Mouse (Mus musculus) lung, embryonic 14.5 days (tissue): ENCODE data around the gene Pltp. TPM values are rescaled to one million over a fixed set of nuclear protein-coding genes. Genes with fewer than 3 reads are reported as not detected.
"Not testable (repeated sequence)": the region's sequence is repeated elsewhere in the genome, so short reads cannot be mapped to it uniquely, and the experiment has no call there.

Experiments used
- ATAC-seq: fragments of 200-750 bp; cut with Nextera tagmentation; 2 replicates; pipeline ENCODE4 v1.8.0; 2017; ENCODE audit warnings: mild to moderate bottlenecking, moderate TSS enrichment, moderate library complexity; ENCODE audit not compliant: insufficient read depth
- DNase-seq: peaks from one replicate; pipeline ENCODE4 v3.0.0-alpha.2; 2015
- H3K27ac ChIP-seq: fragments of 300-500 bp; sonication (generic); 2 replicates; pipeline ENCODE4 v1.5.1; 2014; ENCODE audit warnings: low read depth, mild to moderate bottlenecking, moderate library complexity
- H3K27me3 ChIP-seq: fragments of 300-500 bp; sonication (generic); 2 replicates; pipeline ENCODE4 v1.6.1; 2014; ENCODE audit warnings: low read length, control low read depth; ENCODE audit not compliant: insufficient read depth
- H3K36me3 ChIP-seq: fragments of 300-500 bp; sonication (generic); 2 replicates; pipeline ENCODE4 v1.6.1; 2014; ENCODE audit warnings: control low read depth; ENCODE audit not compliant: insufficient read depth
- H3K4me1 ChIP-seq: fragments of 300-500 bp; sonication (generic); 2 replicates; pipeline ENCODE4 v1.6.1; 2014; ENCODE audit warnings: antibody characterized with exemption, control low read depth; ENCODE audit not compliant: insufficient read depth
- H3K4me2 ChIP-seq: fragments of 300-500 bp; sonication (generic); 2 replicates; pipeline ENCODE4 v1.6.1; 2014; ENCODE audit warnings: mild to moderate bottlenecking
- H3K4me3 ChIP-seq: fragments of 300-500 bp; sonication (generic); 2 replicates; pipeline ENCODE4 v1.5.1; 2014; ENCODE audit warnings: low read depth, low read length
- H3K9ac ChIP-seq: fragments of 300-500 bp; sonication (generic); 2 replicates; pipeline ENCODE4 v1.6.1; 2014
- H3K9me3 ChIP-seq: fragments of 300-500 bp; sonication (generic); 2 replicates; pipeline ENCODE4 v1.6.1; 2016; ENCODE audit warnings: low read depth, low read length, control low read depth
- CTCF ChIP-seq: IDR thresholded peaks from 2 replicates; pipeline ENCODE4 v1.5.1; 2016; ENCODE audit warnings: antibody characterized with exemption, low read depth
- WGBS: fragments of 180-500 bp; shearing (Covaris S2); extraction: QIAGEN DNeasy Blood & Tissue Kit; methylation state at CpG from one replicate; pipeline ENCODE4 v1.1.7; 2014; 5-methylcytosine and 5-hydroxymethylcytosine counted together
- polyA plus RNA-seq: library from polyadenylated mRNA; unstranded; fragments of >200 nt; fragmentation: Nextera tagmentation; extraction: Ambion mirVana; gene quantifications from 2 replicates; pipeline ENCODE4 v1.2.1, GENCODE M21; 2014

The Pltp gene
- polyA plus RNA-seq, 1 experiment from 2014 or later: 126 TPM

- TF ChIP-seq CTCF: no peak
- no peak for ATAC-seq
- Histone ChIP-seq H3K9me3 (peaks cover 5% of the 10 kb centered on the region; the same call in 1 of the 2 replicates), H3K4me3 (no peak overlapping the region), H3K4me1 (peaks cover 5% of the 10 kb centered on the region; the same call in 1 of the 2 replicates), H3K36me3 (no peaks in the 10 kb centered on the region), H3K9ac (no peak overlapping the region), H3K27ac (no peak overlapping the region), H3K27me3 (no peaks in the 10 kb centered on the region), H3K4me2 (no peak overlapping the region)
- no peak for DNase-seq
- WGBS: 60% methylated on average over 6 of the region's 6 CpGs
Observed at GRCm38 (mm10) chr2:164871602-164872303, 14.2 kb upstream of the Pltp start.

DNA sequence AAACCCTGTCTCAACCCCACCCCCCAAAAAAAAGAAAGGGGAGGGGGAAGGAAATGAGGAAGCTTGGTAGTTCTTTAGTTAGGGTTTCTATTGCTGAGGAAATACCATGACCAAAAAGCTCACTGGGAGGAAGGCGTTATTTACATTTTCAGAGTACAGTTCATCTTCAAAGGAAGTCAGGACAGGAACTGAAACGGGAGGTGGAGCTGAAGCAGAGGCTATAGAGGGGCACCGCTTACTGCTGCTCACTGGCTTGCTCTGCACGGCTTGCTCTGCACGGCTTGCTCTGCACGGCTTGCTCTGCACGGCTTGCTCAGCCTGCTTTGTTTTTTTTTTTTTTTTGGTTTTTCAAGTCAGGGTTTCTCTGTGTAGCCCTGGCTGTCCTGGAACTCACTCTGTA lies 11.0 kb upstream of the Pltp start:
- Histone ChIP-seq H3K9ac (no peak overlapping the region), H3K4me2 (no peak overlapping the region), H3K4me3 (no peak overlapping the region), H3K27ac (no peak overlapping the region), H3K4me1 (peaks cover 5% of the 10 kb centered on the region; the same call in 1 of the 2 replicates), H3K27me3 (no peaks in the 10 kb centered on the region), H3K36me3 (no peaks in the 10 kb centered on the region), H3K9me3 (peaks cover 5% of the 10 kb centered on the region; the same call in 1 of the 2 replicates)
- peak; percentile 56 for DNase-seq
- WGBS: 39% methylated on average over 7 of the region's 7 CpGs
- no peak for ATAC-seq
- no peak for TF ChIP-seq CTCF

- Histone ChIP-seq H3K4me1 (peaks cover 9% of the 10 kb centered on the region; the same call in 1 of the 2 replicates), H3K27me3 (no peaks in the 10 kb centered on the region), H3K9me3 (peaks cover 5% of the 10 kb centered on the region; the same call in 1 of the 2 replicates), H3K36me3 (no peaks in the 10 kb centered on the region), H3K4me2 (no peak overlapping the region), H3K27ac (peak overlapping the region; percentile 86), H3K9ac (no peak overlapping the region), H3K4me3 (no peak overlapping the region)
- 92% methylated on average over 7 of the region's 7 CpGs for WGBS
- peak; percentile 59 for TF ChIP-seq CTCF
- no peak for DNase-seq
- ATAC-seq: no peak
Observed at GRCm38 (mm10) chr2:164867566-164867965, 10.1 kb upstream of the Pltp start.

DNA sequence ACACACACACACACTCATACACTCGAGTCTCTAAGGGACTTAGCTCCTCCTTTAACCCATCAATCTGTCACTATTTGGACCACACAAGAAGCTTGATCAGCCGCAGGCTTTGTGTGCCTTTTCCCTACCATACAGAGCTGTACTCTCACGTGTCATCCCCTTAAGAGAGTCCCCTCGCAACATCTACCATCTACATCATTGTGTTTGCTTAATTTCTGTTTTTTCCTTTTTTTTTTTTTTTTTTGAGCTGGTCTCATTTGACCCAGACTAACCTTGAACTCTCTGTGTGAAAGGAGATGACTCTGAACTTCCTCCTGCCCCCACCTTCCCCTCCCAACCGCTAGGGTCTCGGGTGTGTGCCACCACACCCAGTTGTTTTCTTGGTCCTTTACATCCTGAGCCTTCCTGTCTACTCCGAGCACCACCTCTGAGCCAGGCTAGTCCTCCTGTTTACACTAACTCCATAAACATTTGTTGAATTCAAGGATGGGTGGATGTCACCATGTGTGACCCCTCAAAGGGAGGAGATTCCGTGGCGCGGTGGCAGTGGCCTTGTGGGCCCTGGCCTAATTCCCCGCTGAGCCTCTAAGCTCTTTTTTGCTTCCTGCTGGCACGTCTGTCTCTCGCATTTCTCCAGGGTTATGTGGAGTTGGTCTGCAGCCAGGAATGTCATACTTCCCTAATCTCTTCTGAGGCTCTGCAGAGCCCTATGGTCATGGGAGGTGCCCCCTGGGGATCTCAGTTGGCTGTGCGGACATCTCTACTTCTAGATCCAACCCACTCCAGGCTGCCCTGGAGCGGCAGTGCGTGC lies 9.4 kb upstream of the Pltp start:
- Histone ChIP-seq H3K9ac (no peak overlapping the region), H3K4me2 (no peak overlapping the region), H3K27ac (peak overlapping the region; percentile 86), H3K9me3 (peaks cover 5% of the 10 kb centered on the region; the same call in 1 of the 2 replicates), H3K4me1 (peaks cover 13% of the 10 kb centered on the region), H3K27me3 (no peaks in the 10 kb centered on the region), H3K4me3 (no peak overlapping the region), H3K36me3 (no peaks in the 10 kb centered on the region)
- WGBS: 27% methylated on average over 16 of the region's 16 CpGs
- peak; percentile 34 for TF ChIP-seq CTCF
- peak; percentile 61 for ATAC-seq
- peak; percentile 89 for DNase-seq

DNA sequence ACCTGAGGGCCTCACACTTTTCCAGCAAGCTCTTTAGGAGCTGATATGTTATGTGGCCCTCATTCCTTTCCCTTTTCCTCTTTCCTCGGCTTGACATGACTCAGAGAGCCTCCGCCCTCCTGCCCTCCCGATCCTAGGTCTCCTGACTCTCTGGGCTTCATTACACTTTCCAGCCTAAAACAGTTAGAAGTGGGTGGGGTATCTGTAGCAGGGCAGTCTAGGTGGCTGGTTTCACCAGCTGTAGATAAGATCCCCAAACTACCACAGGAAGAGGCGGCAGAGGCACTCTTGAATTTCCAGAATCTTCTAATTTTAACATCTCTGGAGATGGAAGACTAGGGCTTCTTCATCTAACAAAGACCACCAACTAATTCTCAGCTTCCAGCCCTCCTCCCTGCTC lies 7.1 kb upstream of the Pltp start:
- H3K4me1 ChIP-seq: peaks cover 26% of the 10 kb centered on the region
- TF ChIP-seq CTCF: no peak

DNA sequence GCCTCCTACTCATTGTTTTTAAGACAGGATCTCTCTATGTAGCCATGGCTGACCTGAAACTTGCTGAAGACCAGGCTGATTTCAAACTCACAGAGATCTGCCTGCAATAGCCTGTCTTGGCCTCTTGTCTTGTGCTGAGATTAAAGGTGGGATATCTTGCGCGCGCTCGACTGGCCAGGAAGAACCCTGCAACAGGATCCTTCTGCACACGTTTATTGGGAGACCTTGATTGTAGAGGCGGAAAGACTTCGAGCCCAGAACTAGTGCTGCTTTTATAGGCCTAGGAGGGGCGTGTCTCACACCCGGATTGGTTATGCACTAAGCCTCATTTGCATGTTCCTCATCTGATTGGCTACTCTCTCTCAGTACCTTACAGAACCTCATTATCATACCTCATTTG lies 5.9 kb upstream of the Pltp start:
- not testable (repeated sequence) for H3K27me3 ChIP-seq, H3K36me3 ChIP-seq, H3K9ac ChIP-seq, H3K4me3 ChIP-seq, H3K27ac ChIP-seq, H3K4me2 ChIP-seq, ATAC-seq, H3K9me3 ChIP-seq, DNase-seq
- peaks cover 31% of the 10 kb centered on the region for H3K4me1 ChIP-seq
- 93% methylated on average over 9 of the region's 9 CpGs for WGBS

More for the DNA sequence above, 7.1 kb upstream of the Pltp start:
- ATAC-seq: no peak
- Histone ChIP-seq H3K9me3 (peaks cover 5% of the 10 kb centered on the region; the same call in 1 of the 2 replicates), H3K27ac (no peak overlapping the region), H3K9ac (no peak overlapping the region), H3K27me3 (no peaks in the 10 kb centered on the region), H3K36me3 (no peaks in the 10 kb centered on the region), H3K4me3 (no peak overlapping the region), H3K4me2 (no peak overlapping the region)
- 70% methylated on average over 4 of the region's 4 CpGs for WGBS
- DNase-seq: no peak

GRCm38 (mm10) chr2:164862179-164862861 lies 4.8 kb upstream of the Pltp start:
- H3K4me3 ChIP-seq: no peak overlapping the region
- no peaks in the 10 kb centered on the region for H3K27me3 ChIP-seq
- H3K9me3 ChIP-seq: no peaks in the 10 kb centered on the region
- WGBS: 14% methylated on average over 9 of the region's 9 CpGs
- peak overlapping the region; percentile 87 for H3K27ac ChIP-seq
- DNase-seq (peak; percentile 99), ATAC-seq (peak; percentile 88)
- TF ChIP-seq CTCF: no peak
- H3K4me1 ChIP-seq: peaks cover 30% of the 10 kb centered on the region
- H3K4me2 ChIP-seq: peak overlapping the region; percentile 25; the same call in 1 of the 2 replicates
- H3K9ac ChIP-seq: no peak overlapping the region
- H3K36me3 ChIP-seq: no peaks in the 10 kb centered on the region
